Mouse (Mus musculus) c-Kit-negative CD71-positive TER-119-positive erythroid progenitor cells, embryonic 14.5 days (primary cell): ENCODE measurements around the gene Chil1.

ENCODE experiments used
- DNase-seq: peaks from one replicate; pipeline ENCODE4 v3.0.0-alpha.2; 2013; ENCODE audit warnings: low read depth, low spot score

Chil1 gene

GRCm38 (mm10) chr1:134201751-134202420 lies 19.9 kb downstream of the Chil1 start:
- peak; percentile 8 for DNase-seq

DNA sequence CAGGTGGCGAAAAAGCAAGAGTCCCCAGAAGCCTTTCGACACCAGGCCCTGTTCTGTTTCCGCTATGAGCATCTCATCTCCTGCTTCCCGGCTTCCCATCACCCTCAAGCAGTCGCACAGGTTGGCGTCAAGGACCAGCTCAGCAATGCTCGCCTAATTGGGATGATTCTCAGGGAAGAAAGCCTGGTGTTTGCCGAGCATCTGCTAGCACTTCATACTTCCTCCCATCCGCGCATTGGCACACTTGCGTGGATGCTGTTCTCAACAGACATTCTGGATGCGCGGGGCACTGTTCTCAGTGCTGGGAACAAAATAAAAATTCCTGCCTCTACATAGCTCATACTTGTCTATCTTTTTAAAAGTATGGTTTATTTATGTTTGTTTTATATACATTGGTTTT lies 22.3 kb downstream of the Chil1 start:
- DNase-seq: no peak

DNA sequence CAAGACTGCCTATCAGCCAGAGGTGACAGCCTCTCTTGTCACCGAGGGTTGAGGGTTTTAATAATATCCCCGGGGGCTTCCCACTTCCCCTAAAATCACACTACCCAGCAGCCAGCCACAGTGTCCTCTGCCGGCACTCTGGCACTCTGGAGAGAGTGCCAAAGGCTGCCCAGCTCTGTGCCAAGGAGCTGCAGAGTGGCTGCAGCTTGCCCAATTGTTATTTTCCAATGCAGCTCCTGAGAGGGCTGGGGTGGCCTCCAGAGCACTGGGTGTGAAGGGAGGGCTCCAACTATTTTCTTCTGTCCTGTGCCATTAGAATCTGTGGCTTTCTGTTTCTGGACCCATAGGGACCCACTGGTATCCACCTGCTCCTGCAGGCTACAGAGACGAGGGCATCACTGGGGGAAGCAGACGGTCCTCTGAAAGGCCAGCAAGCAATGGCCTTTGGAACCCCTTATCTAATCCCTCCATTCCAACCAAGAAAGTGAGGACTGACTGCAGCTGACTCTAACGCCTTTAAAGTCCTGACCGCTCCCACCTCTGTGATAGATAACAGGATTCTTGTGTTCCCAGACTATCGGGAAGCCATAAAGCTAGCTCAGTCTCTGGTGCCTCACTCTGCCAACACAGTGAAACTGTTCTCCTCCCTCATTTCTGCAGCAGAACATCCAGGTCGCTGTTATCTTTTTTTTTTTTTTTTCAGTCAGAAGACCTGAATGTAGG lies 23.5 kb downstream of the Chil1 start:
- no peak for DNase-seq

GRCm38 (mm10) chr1:134206085-134206484 lies 24.1 kb downstream of the Chil1 start:
- no peak for DNase-seq

DNA sequence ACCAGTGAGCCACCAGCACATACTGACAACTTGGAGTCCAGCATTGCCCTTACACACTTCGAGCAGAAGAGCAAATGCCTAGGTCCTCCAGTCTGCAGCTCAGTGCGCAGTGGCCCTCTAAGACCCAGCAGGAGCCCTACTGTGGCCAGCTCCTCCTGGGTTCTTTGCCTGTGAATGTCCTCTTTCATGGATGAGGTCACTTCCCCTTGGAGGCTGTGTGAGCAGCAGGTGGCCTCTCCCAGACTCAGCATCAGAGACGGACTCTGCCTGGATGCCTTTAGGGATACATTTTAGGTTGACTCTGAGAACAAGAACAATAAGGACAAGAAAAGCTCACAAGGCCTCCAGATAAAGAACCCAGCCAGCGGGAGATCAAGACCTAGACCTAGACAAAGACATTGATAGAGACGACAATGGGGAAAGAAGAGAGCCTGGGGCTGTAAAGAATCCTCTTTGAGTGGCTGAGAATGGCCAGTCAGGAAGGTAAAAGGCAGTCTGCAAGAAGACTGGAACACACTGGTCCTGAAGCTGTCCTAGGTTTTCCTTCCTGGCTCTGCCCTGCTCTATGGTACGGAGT lies 28.3 kb downstream of the Chil1 start:
- no peak for DNase-seq

DNA sequence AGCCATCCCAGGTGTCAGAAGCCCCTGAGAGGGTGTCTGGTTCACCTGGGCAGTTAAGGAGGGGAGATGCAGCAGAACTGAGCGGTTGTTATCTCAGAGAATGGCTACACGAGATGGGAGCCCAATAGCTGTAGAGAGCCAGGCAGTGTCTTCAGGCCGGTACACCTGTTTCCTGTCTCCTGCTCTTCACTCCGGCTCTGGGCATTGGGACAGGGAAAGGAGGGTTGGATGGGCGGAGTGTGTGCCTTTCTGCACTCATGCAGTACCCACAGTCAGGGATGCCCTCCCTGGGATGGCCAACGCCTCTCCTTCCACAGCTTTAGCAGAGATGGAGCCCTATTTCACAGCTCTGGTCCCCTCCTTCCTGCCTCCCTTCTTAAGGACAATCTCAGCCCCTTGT lies 29.1 kb downstream of the Chil1 start:
- no peak for DNase-seq

GRCm38 (mm10) chr1:134211631-134212030 lies 29.7 kb downstream of the Chil1 start:
- no peak for DNase-seq

GRCm38 (mm10) chr1:134212351-134212750 lies 30.4 kb downstream of the Chil1 start:
- no peak for DNase-seq

DNA sequence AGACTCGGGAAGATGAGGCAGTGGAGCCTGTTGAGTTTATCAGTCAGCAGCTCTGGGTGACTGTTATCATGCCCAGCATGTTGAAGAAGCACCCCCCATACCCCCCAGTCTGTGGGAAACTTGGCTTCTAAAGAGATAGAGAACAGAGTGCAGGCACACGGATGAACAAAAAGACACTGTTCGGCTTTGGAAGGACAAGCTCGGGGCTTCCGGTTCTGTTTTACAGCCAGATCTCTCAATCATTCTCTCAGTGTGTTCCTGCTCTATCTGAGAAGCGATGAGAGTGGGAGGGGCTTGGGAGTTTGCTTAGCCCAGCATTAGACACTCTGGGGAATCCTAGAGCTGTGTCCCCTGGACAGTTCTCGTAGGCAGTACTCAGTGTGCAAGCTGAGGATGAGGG lies 31.4 kb downstream of the Chil1 start:
- DNase-seq: no peak

- no peak for DNase-seq
These were observed 33.1 kb downstream of the Chil1 start for GRCm38 (mm10) chr1:134215059-134215458.

DNA sequence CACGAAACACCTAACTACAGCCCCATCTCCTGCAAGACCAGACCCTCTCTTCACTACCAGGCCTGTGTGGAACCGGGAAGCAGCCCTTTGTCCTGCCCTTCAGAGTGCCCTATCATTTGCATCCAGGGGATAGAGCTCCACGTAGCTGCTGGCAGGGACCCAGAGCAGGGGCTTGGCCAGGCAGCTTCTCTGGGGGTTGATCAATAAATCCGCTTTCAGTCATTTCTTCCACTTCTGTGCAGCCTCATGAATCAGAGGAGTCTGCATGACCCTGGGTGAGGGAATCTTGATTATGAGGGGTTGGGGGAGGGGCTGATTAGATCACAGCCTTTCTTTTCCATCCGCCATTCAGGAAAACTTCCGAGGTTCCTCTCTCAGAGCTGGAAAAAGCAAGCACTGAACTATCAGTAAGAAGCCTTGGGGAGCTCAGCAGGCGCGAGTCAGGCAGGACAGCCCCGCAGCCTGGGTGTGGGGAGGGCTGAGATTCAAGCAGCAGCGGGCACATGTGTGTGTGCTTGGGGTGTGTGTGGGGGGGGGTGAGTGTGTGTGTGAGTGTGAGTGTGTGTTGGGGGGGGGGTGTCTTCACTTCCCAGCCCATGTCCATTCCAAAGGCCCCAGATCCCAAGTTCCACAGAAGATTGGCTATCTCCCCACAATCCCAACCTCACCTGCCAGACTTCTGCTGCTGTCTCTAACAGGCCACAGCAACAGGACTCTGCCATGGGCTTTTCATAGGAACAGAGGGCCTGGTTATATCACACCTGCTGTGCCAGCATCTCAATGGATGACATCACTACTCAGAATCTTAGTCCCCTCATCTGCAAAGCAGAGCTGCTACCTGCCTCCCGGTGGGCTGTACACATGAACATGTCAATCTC lies 34.0 kb downstream of the Chil1 start:
- DNase-seq: no peak

DNA sequence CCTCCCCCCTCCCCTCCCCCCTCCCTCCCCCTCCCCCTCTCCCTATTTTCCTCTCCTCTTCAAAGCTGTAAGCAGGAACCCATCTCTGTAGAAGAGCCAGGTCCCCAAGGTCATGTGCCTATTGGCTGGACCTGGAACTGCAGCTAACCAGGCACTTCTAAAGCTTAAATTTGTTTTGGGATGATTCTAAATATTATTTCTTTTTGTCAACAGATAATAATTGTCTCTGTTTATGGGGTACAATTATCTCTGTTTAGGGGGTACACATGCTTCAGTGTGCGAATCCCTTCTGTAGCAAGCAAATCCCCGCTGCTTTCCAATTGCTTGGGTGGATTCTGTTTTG lies 34.6 kb downstream of the Chil1 start:
- DNase-seq: no peak

- no peak for DNase-seq
These were observed 35.1 kb downstream of the Chil1 start for GRCm38 (mm10) chr1:134217028-134217481.

- DNase-seq: no peak
These were observed 36.0 kb downstream of the Chil1 start for GRCm38 (mm10) chr1:134217942-134218341.

DNA sequence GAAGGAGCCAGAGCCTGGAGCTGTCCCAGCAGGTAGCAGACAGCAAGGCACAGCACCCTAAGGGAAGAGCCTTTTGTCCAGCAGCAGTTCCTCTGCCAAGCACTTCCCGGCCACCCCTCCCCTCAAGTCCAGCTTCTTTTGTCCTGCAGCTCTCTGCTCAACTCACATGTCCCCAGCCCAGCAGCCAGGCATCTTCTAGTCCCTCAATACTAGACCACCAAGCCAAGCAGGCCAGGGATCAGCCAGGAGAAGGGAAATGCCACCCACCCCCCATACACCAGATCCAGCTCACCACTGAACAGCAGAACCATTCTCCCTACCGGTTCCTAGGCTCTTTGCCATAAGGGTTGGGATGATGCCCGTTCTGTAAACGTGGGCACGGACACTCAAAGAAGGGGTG lies 37.6 kb downstream of the Chil1 start:
- no peak for DNase-seq

GRCm38 (mm10) chr1:134221172-134221571 lies 39.2 kb downstream of the Chil1 start:
- DNase-seq: no peak

GRCm38 (mm10) chr1:134222122-134223055 lies 40.4 kb downstream of the Chil1 start:
- no peak for DNase-seq

- no peak for DNase-seq
These were observed 42.8 kb downstream of the Chil1 start for GRCm38 (mm10) chr1:134224649-134225227.

DNA sequence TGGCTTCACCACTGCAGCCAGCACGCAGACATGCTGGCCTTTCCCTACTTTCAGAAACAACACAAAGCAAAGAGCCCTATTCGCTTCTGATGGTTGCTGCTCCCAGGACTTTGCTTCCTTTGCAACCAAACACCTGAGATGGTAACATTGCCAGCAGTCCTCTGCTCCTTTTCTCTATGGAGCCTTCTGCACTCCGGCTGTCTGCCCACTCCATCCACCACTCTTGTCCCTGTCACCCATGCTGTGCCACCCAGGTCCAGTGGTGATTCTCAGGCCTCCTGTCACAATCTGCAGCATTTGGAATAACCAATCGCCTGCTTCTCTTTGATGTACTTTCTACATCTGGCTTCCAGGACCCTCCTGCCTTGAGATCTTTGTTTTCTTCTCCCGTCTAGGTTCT lies 43.4 kb downstream of the Chil1 start:
- no peak for DNase-seq

- DNase-seq: no peak
These were observed 44.8 kb downstream of the Chil1 start for GRCm38 (mm10) chr1:134226739-134227138.
